Mouse (Mus musculus): ENCODE data around the gene Gabra2. TPM values are rescaled to one million over a fixed set of nuclear protein-coding genes. Genes with fewer than 3 reads are reported as not detected.

The Gabra2 gene
- 1.2 and 1.5 TPM in 2 replicates for polyA plus RNA-seq (2015; fragmentation: Nextera tagmentation; extraction: Ambion mirVana)

DNA sequence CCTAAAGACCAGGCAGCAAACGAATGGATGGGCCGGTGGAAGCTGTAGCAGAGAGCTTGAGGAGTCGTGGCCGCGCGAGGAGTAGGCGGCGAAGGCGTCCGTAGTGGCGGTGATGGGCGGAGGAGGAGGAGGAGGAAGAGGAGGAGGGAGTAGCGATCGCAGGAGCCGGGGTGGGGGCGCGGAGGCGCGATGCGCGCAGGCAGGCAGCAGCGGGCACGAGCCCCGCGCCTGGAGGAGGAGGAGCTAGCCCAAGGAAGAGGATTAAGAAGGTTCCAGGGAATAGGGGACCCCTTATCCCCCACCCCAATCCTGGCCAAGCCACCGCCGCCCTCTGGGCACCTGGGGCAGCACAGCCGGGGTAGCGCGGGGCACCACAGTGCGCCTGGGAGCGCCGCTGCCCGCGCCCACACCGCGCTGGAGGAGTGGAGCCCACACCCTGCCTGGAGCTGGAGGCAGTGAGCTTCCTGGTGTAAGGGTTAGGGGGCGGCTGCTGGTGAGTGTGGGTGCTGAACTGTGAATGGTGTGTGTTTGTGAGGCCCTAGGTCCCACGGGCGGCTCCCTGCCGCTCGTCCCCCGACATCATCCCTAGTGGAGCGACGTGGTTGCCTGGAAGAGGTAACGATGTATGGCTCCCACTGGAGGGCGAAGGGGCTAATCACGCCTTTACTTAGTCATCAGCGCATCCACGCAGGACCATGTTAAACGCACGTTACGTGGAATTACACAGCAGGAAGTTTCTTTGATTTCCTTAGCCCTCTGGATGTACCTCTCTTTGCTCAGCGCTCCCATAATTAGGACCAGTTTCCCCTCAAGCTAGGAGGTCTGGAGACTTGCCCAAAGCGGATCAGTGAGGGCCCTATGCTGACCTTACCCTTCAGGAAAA lies at the start of gene Gabra2:
Gene Gabra2 (minus strand): TSS at position 125 of the 883 bp plus-strand sequence.
- peak; percentile 78 for ATAC-seq (ENCODE audit: insufficient number of reproducible peaks, low FRiP score, low TSS enrichment, low read depth)
- Histone ChIP-seq H3K4me3 (replicated peaks) (peak within 1 kb of the TSS; percentile 59), H3K27ac (replicated peaks) (no peak within 1 kb of the TSS), H3K36me3 (no peaks in the 10 kb centered on the region), H3K4me2 (replicated peaks) (peak within 1 kb of the TSS; percentile 99), H3K9ac (peak within 1 kb of the TSS; percentile 26), H3K4me1 (0 out of 2 replicates have a peak, but pooled peaks cover 10% of the 10 kb centered on the region), H3K27me3 (peaks cover 11% of the 10 kb centered on the region), H3K9me3 (replicated peaks) (no peaks in the 10 kb centered on the region)
- under 1% methylated on average over 54 of the region's 55 CpGs for WGBS

- Histone ChIP-seq H3K9ac (no peak overlapping the region), H3K27me3 (no peaks in the 10 kb centered on the region), H3K4me3 (replicated peaks) (no peak overlapping the region), H3K4me2 (replicated peaks) (no peak overlapping the region), H3K36me3 (no peaks in the 10 kb centered on the region), H3K27ac (replicated peaks) (no peak overlapping the region), H3K9me3 (replicated peaks) (no peaks in the 10 kb centered on the region), H3K4me1 (no peaks in the 10 kb centered on the region)
- no peak for ATAC-seq (ENCODE audit: insufficient number of reproducible peaks, low FRiP score, low TSS enrichment, low read depth)
- 68% methylated on average over 4 of the region's 4 CpGs for WGBS
Measured at GRCm38 (mm10) chr5:71136691-71137090, 41.0 kb upstream of the Gabra2 start.

DNA sequence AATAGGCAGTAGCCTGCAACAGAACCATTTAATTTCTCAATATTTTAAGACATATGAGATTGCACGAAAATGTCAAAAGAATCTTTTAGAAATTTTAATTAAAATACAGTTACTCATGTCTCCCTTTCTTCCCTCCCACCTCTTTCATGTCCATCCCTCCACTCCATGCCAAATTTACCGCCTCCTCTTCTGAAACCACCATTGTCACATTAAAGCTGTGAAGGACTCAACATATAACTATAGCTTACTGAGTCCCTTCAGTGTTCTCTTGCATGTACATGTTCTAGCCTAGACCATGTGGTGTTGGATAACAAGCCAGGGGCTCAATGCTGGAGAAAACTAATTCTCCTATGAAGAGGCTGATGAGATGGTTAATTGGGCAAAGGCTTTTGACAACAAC lies 40.2 kb upstream of the Gabra2 start:
- H3K9me3 ChIP-seq (replicated peaks) = no peaks in the 10 kb centered on the region
- H3K27me3 ChIP-seq = no peaks in the 10 kb centered on the region
- H3K4me1 ChIP-seq = no peaks in the 10 kb centered on the region
- ATAC-seq (ENCODE audit: insufficient number of reproducible peaks, low FRiP score, low TSS enrichment, low read depth) = no peak
- H3K4me2 ChIP-seq (replicated peaks) = no peak overlapping the region
- H3K4me3 ChIP-seq (replicated peaks) = no peak overlapping the region
- H3K36me3 ChIP-seq = no peaks in the 10 kb centered on the region
- no peak overlapping the region for H3K27ac ChIP-seq (replicated peaks)
- H3K9ac ChIP-seq = no peak overlapping the region
- 76% methylated on average over 2 of the region's 2 CpGs for WGBS

DNA sequence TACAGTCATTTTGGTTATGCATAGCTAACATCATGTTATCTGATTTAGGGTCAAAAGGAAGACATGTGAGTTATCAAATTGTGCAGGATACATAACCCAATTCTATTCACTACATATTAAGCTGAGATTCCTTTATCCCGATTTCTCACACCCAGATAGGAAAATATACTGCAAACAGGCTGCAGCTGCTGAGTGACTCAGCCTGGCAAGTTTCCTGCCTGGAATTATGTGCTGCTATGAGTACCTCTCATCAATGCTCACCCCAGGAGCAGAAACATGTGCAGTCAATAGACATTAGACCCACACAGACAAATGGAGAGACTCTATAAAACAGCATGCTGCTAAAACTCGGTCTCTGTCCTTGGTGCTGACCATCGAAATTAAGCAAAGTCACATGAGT lies 32.1 kb upstream of the Gabra2 start:
- Histone ChIP-seq H3K27me3 (no peaks in the 10 kb centered on the region), H3K9ac (no peak overlapping the region), H3K4me3 (replicated peaks) (no peak overlapping the region), H3K9me3 (replicated peaks) (no peaks in the 10 kb centered on the region), H3K36me3 (no peaks in the 10 kb centered on the region), H3K4me1 (no peaks in the 10 kb centered on the region), H3K4me2 (replicated peaks) (no peak overlapping the region), H3K27ac (replicated peaks) (no peak overlapping the region)
- WGBS = 57% methylated on average over 3 of the region's 3 CpGs
- no peak for ATAC-seq (ENCODE audit: insufficient number of reproducible peaks, low FRiP score, low TSS enrichment, low read depth)

DNA sequence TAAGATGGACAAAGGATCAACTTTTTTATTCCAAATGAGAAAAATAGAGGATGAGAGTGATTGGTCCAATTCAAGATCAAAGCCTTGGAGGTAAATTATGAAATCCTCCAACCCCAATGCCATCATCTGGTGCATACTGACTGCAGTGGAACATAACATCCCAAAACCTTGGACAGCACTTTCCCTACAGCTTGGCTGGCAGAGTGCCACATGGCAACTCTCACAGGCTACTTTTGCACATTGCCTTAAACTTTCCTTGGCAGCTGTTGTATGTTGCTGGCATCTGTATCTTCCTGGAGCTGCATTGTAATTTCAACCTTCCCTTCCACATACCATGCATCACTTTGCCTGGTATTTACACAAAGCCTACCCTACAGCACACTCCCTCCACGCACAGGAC lies 19.6 kb upstream of the Gabra2 start:
- ATAC-seq (ENCODE audit: insufficient number of reproducible peaks, low FRiP score, low TSS enrichment, low read depth) = no peak

GRCm38 (mm10) chr5:71095180-71095579 lies 469 bp downstream of the Gabra2 start:
- Histone ChIP-seq H3K9me3 (replicated peaks) (no peaks in the 10 kb centered on the region), H3K27me3 (peaks cover 11% of the 10 kb centered on the region), H3K4me1 (0 out of 2 replicates have a peak, but pooled peaks cover 10% of the 10 kb centered on the region), H3K27ac (replicated peaks) (no peak overlapping the region), H3K36me3 (no peaks in the 10 kb centered on the region), H3K4me3 (replicated peaks) (peak overlapping the region; percentile 59), H3K9ac (no peak overlapping the region), H3K4me2 (replicated peaks) (peak overlapping the region; percentile 99)
- ATAC-seq (ENCODE audit: insufficient number of reproducible peaks, low FRiP score, low TSS enrichment, low read depth) = no peak
- WGBS = under 1% methylated on average over 19 of the region's 19 CpGs

More for the DNA sequence above, 19.6 kb upstream of the Gabra2 start:
- Histone ChIP-seq H3K4me1 (no peaks in the 10 kb centered on the region), H3K9me3 (replicated peaks) (no peaks in the 10 kb centered on the region), H3K9ac (no peak overlapping the region), H3K27ac (replicated peaks) (no peak overlapping the region), H3K4me3 (replicated peaks) (no peak overlapping the region), H3K36me3 (no peaks in the 10 kb centered on the region), H3K4me2 (replicated peaks) (no peak overlapping the region), H3K27me3 (no peaks in the 10 kb centered on the region)
- 24% methylated on average over 1 of the region's 1 CpGs for WGBS

GRCm38 (mm10) chr5:71094776-71095175 lies 873 bp downstream of the Gabra2 start:
- Histone ChIP-seq H3K4me1 (0 out of 2 replicates have a peak, but pooled peaks cover 10% of the 10 kb centered on the region), H3K9me3 (replicated peaks) (no peaks in the 10 kb centered on the region), H3K27ac (replicated peaks) (no peak overlapping the region), H3K9ac (no peak overlapping the region), H3K36me3 (no peaks in the 10 kb centered on the region), H3K27me3 (peaks cover 11% of the 10 kb centered on the region), H3K4me3 (replicated peaks) (peak overlapping the region; percentile 59), H3K4me2 (replicated peaks) (peak overlapping the region; percentile 99)
- no peak for ATAC-seq (ENCODE audit: insufficient number of reproducible peaks, low FRiP score, low TSS enrichment, low read depth)
- 24% methylated on average over 10 of the region's 10 CpGs for WGBS

DNA sequence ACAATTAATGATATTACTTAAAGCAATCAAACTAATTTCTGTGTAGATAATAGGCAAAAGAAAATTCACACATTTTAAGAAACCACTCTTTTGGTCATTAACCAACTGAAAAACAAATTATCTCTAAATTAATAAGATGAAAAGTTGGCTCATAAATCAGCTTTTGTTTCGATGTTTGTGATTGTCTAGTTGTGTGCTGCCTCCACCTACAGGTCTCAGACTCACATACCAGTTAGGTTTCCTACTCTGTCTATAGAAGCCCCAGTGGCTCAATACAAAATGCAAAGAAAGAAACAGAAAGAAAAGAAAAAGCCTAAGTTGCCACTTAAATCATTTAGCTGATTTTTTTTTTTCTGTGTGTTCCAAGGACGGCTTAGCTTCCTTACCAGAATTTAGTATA lies 1.8 kb downstream of the Gabra2 start:
- no peak for ATAC-seq (ENCODE audit: insufficient number of reproducible peaks, low FRiP score, low TSS enrichment, low read depth)
- H3K9ac ChIP-seq = no peak overlapping the region
- H3K36me3 ChIP-seq = no peaks in the 10 kb centered on the region
- H3K4me1 ChIP-seq = 0 out of 2 replicates have a peak, but pooled peaks cover 10% of the 10 kb centered on the region
- H3K27me3 ChIP-seq = peaks cover 11% of the 10 kb centered on the region
- no peak overlapping the region for H3K4me3 ChIP-seq (replicated peaks)
- no peak overlapping the region for H3K27ac ChIP-seq (replicated peaks)
- no peaks in the 10 kb centered on the region for H3K9me3 ChIP-seq (replicated peaks)
- H3K4me2 ChIP-seq (replicated peaks) = no peak overlapping the region
- WGBS = 59% methylated on average over 2 of the region's 2 CpGs

DNA sequence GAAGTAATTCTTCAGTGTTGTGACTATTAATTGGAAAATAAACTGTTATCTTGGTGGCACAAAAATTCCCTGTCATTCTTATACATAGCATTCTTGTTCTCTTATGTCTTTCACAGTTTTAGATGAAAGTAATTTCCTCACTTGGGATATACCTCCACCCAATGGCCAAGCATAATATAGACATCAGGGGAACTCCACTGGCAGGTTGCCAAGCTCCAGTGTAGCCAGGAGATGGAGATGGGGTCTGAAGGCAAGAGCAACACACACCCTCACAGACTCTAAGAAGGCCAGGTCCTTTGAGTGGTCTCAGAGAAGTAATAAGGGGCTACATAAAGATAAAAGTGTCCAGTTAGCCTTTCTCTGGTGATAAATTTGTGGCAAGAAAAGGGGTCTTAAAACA lies 3.2 kb downstream of the Gabra2 start:
- no peak overlapping the region for H3K4me2 ChIP-seq (replicated peaks)
- peaks cover 11% of the 10 kb centered on the region for H3K27me3 ChIP-seq
- no peak overlapping the region for H3K4me3 ChIP-seq (replicated peaks)
- ATAC-seq (ENCODE audit: insufficient number of reproducible peaks, low FRiP score, low TSS enrichment, low read depth) = no peak
- 0 out of 2 replicates have a peak, but pooled peaks cover 10% of the 10 kb centered on the region for H3K4me1 ChIP-seq
- no peak overlapping the region for H3K27ac ChIP-seq (replicated peaks)
- H3K9ac ChIP-seq = no peak overlapping the region
- no peaks in the 10 kb centered on the region for H3K36me3 ChIP-seq
- H3K9me3 ChIP-seq (replicated peaks) = no peaks in the 10 kb centered on the region

DNA sequence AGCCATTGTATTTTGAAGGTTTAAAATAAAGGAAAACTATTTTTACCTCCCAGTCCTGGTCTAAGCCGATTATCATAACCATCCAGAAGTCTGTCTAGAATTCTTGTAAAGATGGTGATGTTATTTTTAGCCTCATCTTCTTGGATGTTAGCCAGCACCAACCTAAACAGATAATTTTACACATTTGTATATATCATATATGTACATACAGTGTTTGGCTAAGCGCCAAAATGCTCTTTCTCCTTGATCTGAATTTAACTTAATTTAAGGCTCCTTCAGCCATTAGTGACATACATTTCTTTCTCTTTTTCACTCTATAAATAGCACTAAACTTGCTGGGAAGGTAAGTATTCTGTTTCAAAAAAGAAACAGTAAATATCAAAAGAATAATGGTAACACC lies 3.7 kb downstream of the Gabra2 start:
- H3K4me2 ChIP-seq (replicated peaks) = no peak overlapping the region
- 0 out of 2 replicates have a peak, but pooled peaks cover 10% of the 10 kb centered on the region for H3K4me1 ChIP-seq
- ATAC-seq (ENCODE audit: insufficient number of reproducible peaks, low FRiP score, low TSS enrichment, low read depth) = no peak
- no peaks in the 10 kb centered on the region for H3K9me3 ChIP-seq (replicated peaks)
- H3K36me3 ChIP-seq = no peaks in the 10 kb centered on the region
- no peak overlapping the region for H3K27ac ChIP-seq (replicated peaks)
- no peak overlapping the region for H3K9ac ChIP-seq
- no peak overlapping the region for H3K4me3 ChIP-seq (replicated peaks)
- WGBS = 61% methylated on average over 2 of the region's 2 CpGs
- H3K27me3 ChIP-seq = peaks cover 11% of the 10 kb centered on the region

- WGBS = 77% methylated on average over 5 of the region's 5 CpGs
- Histone ChIP-seq H3K27ac (replicated peaks) (no peak overlapping the region), H3K9me3 (replicated peaks) (no peaks in the 10 kb centered on the region), H3K36me3 (no peaks in the 10 kb centered on the region), H3K4me2 (replicated peaks) (no peak overlapping the region), H3K4me1 (no peaks in the 10 kb centered on the region), H3K9ac (no peak overlapping the region), H3K4me3 (replicated peaks) (no peak overlapping the region), H3K27me3 (no peaks in the 10 kb centered on the region)
- ATAC-seq (ENCODE audit: insufficient number of reproducible peaks, low FRiP score, low TSS enrichment, low read depth) = no peak
Measured at GRCm38 (mm10) chr5:71078861-71079260, 16.8 kb downstream of the Gabra2 start.
